Mouse (Mus musculus) testis, adult 2 months (tissue): Measurements from ENCODE around the gene 9430097D07Rik.

Source experiments
- CTCF ChIP-seq: fragments of 200-500 bp; IDR thresholded peaks from 2 replicates; pipeline ENCODE4 v1.5.1; 2012; ENCODE audit warnings: low read depth, mild to moderate bottlenecking, inconsistent platforms, low read length, moderate library complexity; ENCODE audit not compliant: control insufficient read depth, insufficient read depth, insufficient replicate concordance
- POLR2A ChIP-seq: fragments of 200-500 bp; IDR thresholded peaks from 2 replicates; pipeline ENCODE4 v1.6.1; 2012; ENCODE audit warnings: low read depth, mild to moderate bottlenecking, inconsistent platforms, low read length, moderate library complexity; ENCODE audit not compliant: control insufficient read depth

DNA sequence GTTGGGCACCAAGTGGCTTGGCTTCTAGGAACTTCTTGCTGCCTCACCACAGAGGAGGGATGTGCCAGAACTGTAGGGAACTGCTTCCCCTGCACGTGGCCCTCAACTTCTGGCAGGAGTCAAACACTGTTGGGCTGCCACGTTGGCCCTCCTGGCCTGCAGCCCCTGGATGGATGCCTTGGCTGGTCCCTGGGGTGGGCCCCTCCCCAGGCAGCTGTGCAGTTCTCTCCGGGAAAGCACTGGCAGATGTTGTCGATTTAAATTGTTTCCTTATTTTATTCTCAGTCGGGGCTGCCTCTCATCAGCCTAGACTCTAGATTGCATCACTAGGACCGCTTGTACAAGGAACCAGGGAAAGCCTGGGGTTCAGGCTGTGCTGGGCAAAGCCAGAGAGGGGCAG, 25.7 kb downstream of the 9430097D07Rik start:
- TF ChIP-seq CTCF, result no peak
- TF ChIP-seq POLR2A, result no peak
